Mouse (Mus musculus) forebrain, embryonic 11.5 days (tissue): Measurements from ENCODE around the gene Cst11. TPM values are rescaled to one million over a fixed set of nuclear protein-coding genes. Genes with fewer than 3 reads are reported as not detected.
"Not testable (repeated sequence)": the region's sequence is repeated elsewhere in the genome, so short reads cannot be mapped to it uniquely, and the experiment has no call there.

Experiments
- ATAC-seq: fragments of 200-750 bp; cut with Nextera tagmentation; replicated peaks from 2 replicates; pipeline ENCODE4 v1.8.0; 2017; ENCODE audit warnings: moderate TSS enrichment; ENCODE audit not compliant: low FRiP score
- DNase-seq: peaks from one replicate; pipeline ENCODE4 v3.0.0-alpha.2; 2017; ENCODE audit warnings: low spot score
- H3K27ac ChIP-seq: fragments of 300-500 bp; sonication (generic); 2 replicates; pipeline ENCODE4 v1.5.1; 2014; ENCODE audit warnings: low read depth, low read length
- H3K27me3 ChIP-seq: fragments of 300-500 bp; sonication (generic); 2 replicates; pipeline ENCODE4 v1.6.1; 2014; ENCODE audit warnings: mild to moderate bottlenecking, low read length, mixed read lengths; ENCODE audit not compliant: control insufficient read depth, insufficient read depth
- H3K36me3 ChIP-seq: fragments of 300-500 bp; sonication (generic); 2 replicates; pipeline ENCODE4 v1.6.1; 2014; ENCODE audit warnings: mild to moderate bottlenecking, low read length, moderate library complexity, mixed read lengths; ENCODE audit not compliant: control insufficient read depth, insufficient read depth
- H3K4me1 ChIP-seq: fragments of 300-500 bp; sonication (generic); replicated peaks from 2 replicates; pipeline ENCODE4 v1.6.1; 2014; ENCODE audit warnings: low read length, mixed read lengths; ENCODE audit not compliant: control insufficient read depth, insufficient read depth
- H3K4me2 ChIP-seq: fragments of 300-500 bp; sonication (generic); 2 replicates; pipeline ENCODE4 v1.6.1; 2014; ENCODE audit warnings: low read depth, mild to moderate bottlenecking, low read length, moderate library complexity, mixed read lengths; ENCODE audit not compliant: severe bottlenecking
- H3K4me3 ChIP-seq: fragments of 300-500 bp; sonication (generic); 2 replicates; pipeline ENCODE4 v1.5.1; 2014; ENCODE audit warnings: low read depth, low read length
- H3K9ac ChIP-seq: fragments of 300-500 bp; sonication (generic); 2 replicates; pipeline ENCODE4 v1.6.1; 2014; ENCODE audit warnings: low read length
- H3K9me3 ChIP-seq: fragments of 300-500 bp; sonication (generic); 2 replicates; pipeline ENCODE4 v1.6.1; 2016; ENCODE audit warnings: low read length, mixed read lengths; ENCODE audit not compliant: control insufficient read depth
- WGBS: fragments of 180-500 bp; shearing (Covaris S2); extraction: QIAGEN DNeasy Blood & Tissue Kit; methylation state at CpG from one replicate; pipeline ENCODE4 v1.1.7; 2014; 5-methylcytosine and 5-hydroxymethylcytosine counted together
- polyA plus RNA-seq: library from polyadenylated mRNA; unstranded; fragments of >200 nt; fragmentation: Nextera tagmentation; extraction: Ambion mirVana; gene quantifications from 2 replicates; pipeline ENCODE4 v1.2.1, GENCODE M21; 2014

Cst11 gene
- not detected in 2 replicates for polyA plus RNA-seq

- ATAC-seq = not testable (repeated sequence)
Observed at GRCm38 (mm10) chr2:148771397-148771796, at the start of gene Cst11. Gene Cst11 (minus strand): TSS chr2:148771497.

GRCm38 (mm10) chr2:148819909-148820308 lies 48.6 kb upstream of the Cst11 start, which contains the start of gene Cst13:
Gene Cst13 (plus strand): TSS chr2:148820081.
- Histone ChIP-seq H3K36me3 (no peaks in the 10 kb centered on the region), H3K4me1 (no peaks in the 10 kb centered on the region), H3K27me3 (no peaks in the 10 kb centered on the region), H3K9ac (no peak within 1 kb of the TSS), H3K27ac (no peak within 1 kb of the TSS), H3K4me2 (no peak within 1 kb of the TSS), H3K9me3 (no peaks in the 10 kb centered on the region), H3K4me3 (no peak within 1 kb of the TSS)
- no peak for DNase-seq
- ATAC-seq = no peak

More at GRCm38 (mm10) chr2:148771397-148771796, at the start of gene Cst11:
- H3K4me3 ChIP-seq, H3K27ac ChIP-seq, H3K9me3 ChIP-seq, H3K27me3 ChIP-seq, DNase-seq, H3K4me1 ChIP-seq, H3K4me2 ChIP-seq, H3K9ac ChIP-seq, H3K36me3 ChIP-seq: not testable (repeated sequence)
- WGBS = 88% methylated on average over 4 of the region's 4 CpGs

GRCm38 (mm10) chr2:148806696-148807095 lies 35.4 kb upstream of the Cst11 start:
- H3K9ac ChIP-seq = no peak overlapping the region
- no peak overlapping the region for H3K4me3 ChIP-seq
- ATAC-seq = no peak
- H3K36me3 ChIP-seq = no peaks in the 10 kb centered on the region
- H3K27ac ChIP-seq = no peak overlapping the region
- no peak for DNase-seq
- H3K9me3 ChIP-seq = no peaks in the 10 kb centered on the region
- H3K4me1 ChIP-seq = no peaks in the 10 kb centered on the region
- H3K4me2 ChIP-seq = no peak overlapping the region
- 87% methylated on average over 6 of the region's 6 CpGs for WGBS
- no peaks in the 10 kb centered on the region for H3K27me3 ChIP-seq

GRCm38 (mm10) chr2:148801491-148801921 lies 30.2 kb upstream of the Cst11 start:
- no peak overlapping the region for H3K27ac ChIP-seq
- no peak overlapping the region for H3K4me3 ChIP-seq
- no peak overlapping the region for H3K4me2 ChIP-seq
- no peaks in the 10 kb centered on the region for H3K9me3 ChIP-seq
- WGBS = 69% methylated on average over 3 of the region's 3 CpGs
- H3K4me1 ChIP-seq = no peaks in the 10 kb centered on the region
- DNase-seq = no peak
- no peak overlapping the region for H3K9ac ChIP-seq
- ATAC-seq = no peak
- no peaks in the 10 kb centered on the region for H3K36me3 ChIP-seq
- H3K27me3 ChIP-seq = no peaks in the 10 kb centered on the region

GRCm38 (mm10) chr2:148798485-148798884 lies 27.2 kb upstream of the Cst11 start, which contains the start of gene Cst8:
Gene Cst8 (plus strand): TSS chr2:148798785.
- WGBS = 86% methylated on average over 1 of the region's 1 CpGs
- no peaks in the 10 kb centered on the region for H3K36me3 ChIP-seq
- H3K4me3 ChIP-seq = no peak within 1 kb of the TSS
- no peak within 1 kb of the TSS for H3K4me2 ChIP-seq
- no peaks in the 10 kb centered on the region for H3K27me3 ChIP-seq
- H3K27ac ChIP-seq = no peak within 1 kb of the TSS
- H3K9ac ChIP-seq = no peak within 1 kb of the TSS
- no peaks in the 10 kb centered on the region for H3K4me1 ChIP-seq
- no peaks in the 10 kb centered on the region for H3K9me3 ChIP-seq
- ATAC-seq = no peak
- DNase-seq = no peak

- no peaks in the 10 kb centered on the region for H3K36me3 ChIP-seq
- H3K9me3 ChIP-seq = no peaks in the 10 kb centered on the region
- DNase-seq = no peak
- H3K4me1 ChIP-seq = no peaks in the 10 kb centered on the region
- H3K4me3 ChIP-seq = no peak within 1 kb of the TSS
- ATAC-seq = no peak
- no peak within 1 kb of the TSS for H3K27ac ChIP-seq
- H3K9ac ChIP-seq = no peak within 1 kb of the TSS
- WGBS = 92% methylated on average over 6 of the region's 6 CpGs
- no peak within 1 kb of the TSS for H3K4me2 ChIP-seq
- H3K27me3 ChIP-seq = no peaks in the 10 kb centered on the region
Observed at GRCm38 (mm10) chr2:148789142-148789541, 17.8 kb upstream of the Cst11 start, which contains the start of gene Cst12. Gene Cst12 (plus strand): TSS chr2:148789361.

- no peak within 1 kb of the TSS for H3K9ac ChIP-seq
- no peak for ATAC-seq
Observed at GRCm38 (mm10) chr2:148781709-148782108, 10.4 kb upstream of the Cst11 start, which contains the start of gene 8030411F24Rik. Gene 8030411F24Rik (plus strand): TSS chr2:148782009.

GRCm38 (mm10) chr2:148763648-148764388 lies 7.5 kb downstream of the Cst11 start:
- 92% methylated on average over 1 of the region's 1 CpGs for WGBS
- H3K27ac ChIP-seq = no peak overlapping the region
- DNase-seq (no peak), ATAC-seq (no peak)
- H3K36me3 ChIP-seq = no peaks in the 10 kb centered on the region
- no peak overlapping the region for H3K4me3 ChIP-seq
- H3K4me2 ChIP-seq = no peak overlapping the region
- no peaks in the 10 kb centered on the region for H3K9me3 ChIP-seq
- H3K27me3 ChIP-seq = no peaks in the 10 kb centered on the region
- H3K9ac ChIP-seq = no peak overlapping the region
- H3K4me1 ChIP-seq = no peaks in the 10 kb centered on the region

More at GRCm38 (mm10) chr2:148781709-148782108, 10.4 kb upstream of the Cst11 start, which contains the start of gene 8030411F24Rik:
- H3K4me3 ChIP-seq = no peak within 1 kb of the TSS
- H3K27ac ChIP-seq = no peak within 1 kb of the TSS
- H3K27me3 ChIP-seq = no peaks in the 10 kb centered on the region
- no peaks in the 10 kb centered on the region for H3K36me3 ChIP-seq
- no peak for DNase-seq
- H3K9me3 ChIP-seq = no peaks in the 10 kb centered on the region
- H3K4me1 ChIP-seq = no peaks in the 10 kb centered on the region
- H3K4me2 ChIP-seq = no peak within 1 kb of the TSS
- 14% methylated on average over 1 of the region's 1 CpGs for WGBS
